ENCODE assay signal across 9 mouse cellular contexts in genomic region chr2:4301692-4302091, GRCm38 (mm10).
A peak's percentile ranks its signal among the peaks of the same experiment; 100 is the strongest.
DNase-seq lines count a peak whose midpoint lies in the region; ATAC-seq lines count a peak whose summit lies in the region.
"Had no signal": no experiment of that assay in that cellular context is flagged by ENCODE, and none has a peak within 500 bp of the region (broad histone marks: within the 10 kb centered on the region; RNA-seq: fewer than 3 reads in every experiment).

No protein-coding gene starts in this region.

- WGBS in forebrain, embryonic 12.5 days, result 61% methylated on average over 7 of the region's 7 CpGs
- 60% methylated on average over 7 of the region's 7 CpGs for WGBS in forebrain, embryonic 11.5 days
- 16% methylated on average over 7 of the region's 7 CpGs for WGBS in limb, embryonic 15.5 days

- H3K4me3 ChIP-seq in forebrain, embryonic 12.5 days (replicated peaks), result peak overlapping the region; percentile 2; the same call in 1 of the 2 replicates
- no peak overlapping the region; the same call in 1 of the 2 replicates for H3K4me3 ChIP-seq in forebrain, embryonic 11.5 days (ENCODE audit: low read depth, low read length)
- peak overlapping the region; percentile 46 for H3K4me3 ChIP-seq in limb, embryonic 15.5 days

- H3K4me1 ChIP-seq in forebrain, embryonic 12.5 days, result peaks cover 35% of the 10 kb centered on the region
- peaks cover 9% of the 10 kb centered on the region; the same call in 1 of the 2 replicates for H3K4me1 ChIP-seq in forebrain, embryonic 11.5 days (replicated peaks; ENCODE audit: control insufficient read depth, insufficient read depth, low read length)
- peaks cover 29% of the 10 kb centered on the region for H3K4me1 ChIP-seq in limb, embryonic 15.5 days

- ATAC-seq in forebrain, embryonic 12.5 days (ENCODE audit: low FRiP score), result no peak
- no peak for ATAC-seq in forebrain, embryonic 11.5 days (replicated peaks; ENCODE audit: low FRiP score)
- no peak for ATAC-seq in limb, embryonic 15.5 days (ENCODE audit: insufficient number of reproducible peaks, low FRiP score, low TSS enrichment, low read depth)

- intact Hi-C loops in gastrocnemius, postnatal 14 days (cut with DNase I; ENCODE audit: low total_unique reads), result no loop called here

- H3K4me2 ChIP-seq in forebrain, embryonic 12.5 days, result 0 out of 2 replicates have a peak overlapping the region, but pooled peaks have one; percentile 15
- H3K4me2 ChIP-seq in forebrain, embryonic 11.5 days (ENCODE audit: low read depth, low read length, severe bottlenecking), result no peak overlapping the region
- H3K4me2 ChIP-seq in limb, embryonic 15.5 days, result peak overlapping the region; percentile 59

- no peak overlapping the region for H3K27ac ChIP-seq in forebrain, embryonic 12.5 days
- no peak overlapping the region; the same call in 1 of the 2 replicates for H3K27ac ChIP-seq in forebrain, embryonic 11.5 days (ENCODE audit: low read depth, low read length)
- H3K27ac ChIP-seq in limb, embryonic 15.5 days, result peak overlapping the region; percentile 90

- H3K9me3 ChIP-seq in forebrain, embryonic 12.5 days, result no peaks in the 10 kb centered on the region
- no peaks in the 10 kb centered on the region for H3K9me3 ChIP-seq in forebrain, embryonic 11.5 days (ENCODE audit: control insufficient read depth, low read length)
- H3K9me3 ChIP-seq in limb, embryonic 15.5 days, result no peaks in the 10 kb centered on the region

- H3K36me3 ChIP-seq in forebrain, embryonic 12.5 days (replicated peaks), result no peaks in the 10 kb centered on the region
- no peaks in the 10 kb centered on the region for H3K36me3 ChIP-seq in forebrain, embryonic 11.5 days (ENCODE audit: control insufficient read depth, insufficient read depth, low read length)
- H3K36me3 ChIP-seq in limb, embryonic 15.5 days, result no peaks in the 10 kb centered on the region

- no peak overlapping the region for H3K9ac ChIP-seq in forebrain, embryonic 12.5 days
- no peak overlapping the region for H3K9ac ChIP-seq in forebrain, embryonic 11.5 days (ENCODE audit: low read length)
- H3K9ac ChIP-seq in limb, embryonic 15.5 days, result peak overlapping the region; percentile 27; the same call in 1 of the 2 replicates

- H3K27me3 ChIP-seq in forebrain, embryonic 12.5 days, result peaks cover 4% of the 10 kb centered on the region; the same call in 1 of the 2 replicates
- H3K27me3 ChIP-seq in forebrain, embryonic 11.5 days (ENCODE audit: control insufficient read depth, insufficient read depth, low read length), result no peaks in the 10 kb centered on the region
- no peaks in the 10 kb centered on the region for H3K27me3 ChIP-seq in limb, embryonic 15.5 days

- no peak for DNase-seq in forebrain, embryonic 11.5 days (ENCODE audit: low spot score)
- DNase-seq in retina, postnatal 1 day, result peak; percentile 55
- no peak for DNase-seq in retina, embryonic 14.5 days (ENCODE audit: low spot score)
- DNase-seq in thymus, postnatal 36 days, result no peak
- DNase-seq in gastrocnemius, postnatal 14 days, result no peak
- no peak for DNase-seq in layer of hippocampus, adult 9-10 months (ENCODE audit: low spot score)
- DNase-seq: adrenal gland, adult 8-10 months had no signal
